Mouse (Mus musculus) stomach, postnatal 0 days (tissue): ENCODE results near the gene Ephb4. TPM values are rescaled to one million over a fixed set of nuclear protein-coding genes. Genes with fewer than 3 reads are reported as not detected.
A peak's percentile ranks its signal among the peaks of the same experiment; 100 is the strongest.

ENCODE experiments used
- ATAC-seq: fragments of 200-750 bp; cut with Nextera tagmentation; 2 replicates; pipeline ENCODE4 v1.8.0; 2017; ENCODE audit not compliant: low FRiP score, low TSS enrichment
- DNase-seq: peaks from one replicate; pipeline ENCODE4 v3.0.0-alpha.2; 2016; ENCODE audit warnings: low spot score
- H3K27ac ChIP-seq: fragments of 300-500 bp; sonication (generic); replicated peaks from 2 replicates; pipeline ENCODE4 v1.5.1; 2014; ENCODE audit warnings: mild to moderate bottlenecking, control low read depth
- H3K27me3 ChIP-seq: fragments of 300-500 bp; sonication (generic); 2 replicates; pipeline ENCODE4 v1.6.1; 2014; ENCODE audit warnings: low read length; ENCODE audit not compliant: control insufficient read depth, insufficient read depth
- H3K36me3 ChIP-seq: fragments of 300-500 bp; sonication (generic); 2 replicates; pipeline ENCODE4 v1.6.1; 2014; ENCODE audit warnings: low read length, mixed read lengths; ENCODE audit not compliant: control insufficient read depth, insufficient read depth
- H3K4me1 ChIP-seq: fragments of 300-500 bp; sonication (generic); replicated peaks from 2 replicates; pipeline ENCODE4 v1.6.1; 2014; ENCODE audit warnings: antibody characterized with exemption; ENCODE audit not compliant: control insufficient read depth, insufficient read depth
- H3K4me2 ChIP-seq: fragments of 300-500 bp; sonication (generic); replicated peaks from 2 replicates; pipeline ENCODE4 v1.6.1; 2014; ENCODE audit warnings: low read depth, mild to moderate bottlenecking, control low read depth, moderate library complexity
- H3K4me3 ChIP-seq: fragments of 300-500 bp; sonication (generic); 2 replicates; pipeline ENCODE4 v1.5.1; 2014; ENCODE audit warnings: low read depth, low read length, control low read depth
- H3K9ac ChIP-seq: fragments of 300-500 bp; sonication (generic); 2 replicates; pipeline ENCODE4 v1.6.1; 2014; ENCODE audit warnings: mild to moderate bottlenecking, low read length, control low read depth, mixed read lengths
- H3K9me3 ChIP-seq: fragments of 300-500 bp; sonication (generic); 2 replicates; pipeline ENCODE4 v1.6.1; 2016; ENCODE audit warnings: low read length; ENCODE audit not compliant: control insufficient read depth
- CTCF ChIP-seq: IDR thresholded peaks from 2 replicates; pipeline ENCODE4 v1.5.1; 2016; ENCODE audit warnings: antibody characterized with exemption, low read depth, mild to moderate bottlenecking, moderate library complexity
- EP300 ChIP-seq: optimal IDR thresholded peaks from 2 replicates; pipeline ENCODE3; 2016; ENCODE audit warnings: antibody characterized with exemption
- WGBS: fragments of 180-500 bp; shearing (Covaris S2); extraction: QIAGEN DNeasy Blood & Tissue Kit; methylation state at CpG from one replicate; pipeline ENCODE4 v1.1.7; 2014; 5-methylcytosine and 5-hydroxymethylcytosine counted together
- polyA plus RNA-seq: library from polyadenylated mRNA; unstranded; fragments of >200 nt; fragmentation: Nextera tagmentation; extraction: Ambion mirVana; gene quantifications from 2 replicates; pipeline ENCODE4 v1.2.1, GENCODE M21; 2015

Ephb4 gene
- polyA plus RNA-seq, result 12.1 and 13.9 TPM in 2 replicates

DNA sequence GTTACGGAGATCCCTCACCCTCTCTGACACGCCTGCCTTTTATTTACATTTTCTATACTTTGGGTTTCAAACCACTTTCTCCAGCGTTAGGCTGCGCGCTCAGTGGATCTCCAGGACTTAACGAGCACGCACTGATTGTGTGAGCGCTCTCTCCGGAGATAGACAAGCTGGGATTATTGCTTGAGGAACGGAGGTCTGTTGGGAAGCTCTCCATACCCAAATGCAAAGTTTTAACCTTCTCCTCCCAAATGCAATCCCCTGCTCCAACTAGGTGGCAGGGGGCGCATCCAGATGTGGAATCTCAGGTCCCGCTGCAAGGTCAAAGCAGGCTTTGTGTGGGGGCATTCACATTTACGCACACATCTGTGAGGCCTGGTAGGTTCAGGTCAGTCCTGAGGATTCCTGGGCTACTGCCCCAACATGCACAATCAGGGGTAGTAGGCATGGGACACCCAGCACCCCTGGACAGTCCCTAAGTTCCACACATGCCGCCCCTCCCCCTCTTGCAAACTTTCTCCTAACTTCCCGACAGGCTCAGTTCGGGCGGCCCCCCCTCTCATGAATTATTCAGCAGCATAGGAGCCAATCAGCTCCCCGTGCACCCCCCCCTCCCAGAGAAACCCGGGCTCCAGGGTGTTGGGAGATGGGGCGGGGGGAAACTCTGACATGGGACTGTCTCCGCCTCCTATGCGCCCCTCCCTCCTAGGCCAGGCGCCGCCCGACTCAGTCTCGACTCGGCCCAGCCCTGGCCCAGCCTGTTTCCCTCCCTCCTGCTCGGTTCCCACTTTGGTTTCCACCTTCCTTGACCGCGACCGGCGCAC lies at the start of gene Ephb4:
Ephb4 (plus strand) TSS at position 726 of the 821 bp plus-strand sequence.
- TF ChIP-seq CTCF (peak; percentile 52), EP300 (peak; percentile 45)
- Histone ChIP-seq H3K9ac (peak within 1 kb of the TSS; percentile 88), H3K36me3 (peaks cover 4% of the 10 kb centered on the region), H3K9me3 (no peaks in the 10 kb centered on the region), H3K27ac (peak within 1 kb of the TSS; percentile 96), H3K4me3 (peak within 1 kb of the TSS; percentile 81), H3K4me1 (peaks cover 5% of the 10 kb centered on the region; the same call in 1 of the 2 replicates), H3K4me2 (peak within 1 kb of the TSS; percentile 91), H3K27me3 (no peaks in the 10 kb centered on the region)
- peak; percentile 92 for DNase-seq
- ATAC-seq, result peak; percentile 93
- under 1% methylated on average over 26 of the region's 32 CpGs for WGBS

DNA sequence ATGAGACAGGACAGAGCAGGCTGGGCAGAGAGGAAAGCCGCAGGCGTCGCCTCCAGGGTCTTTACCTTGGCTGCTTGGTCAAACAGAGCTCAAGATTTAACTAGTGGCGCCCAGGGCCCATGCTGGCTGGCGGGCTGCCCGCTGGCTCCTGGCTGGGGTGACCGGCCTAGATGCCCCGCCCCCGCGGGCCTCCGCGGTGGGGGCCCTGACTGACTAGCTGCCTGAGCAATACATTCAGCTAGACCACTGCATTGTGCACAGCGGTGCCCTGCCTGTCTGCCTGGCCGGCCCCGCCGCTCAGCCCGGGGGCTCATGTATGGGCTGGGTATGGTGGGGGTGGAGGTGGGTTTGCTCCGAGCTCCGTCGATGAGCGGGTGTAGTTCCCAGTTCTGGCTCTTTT lies 48.7 kb upstream of the Ephb4 start:
- H3K36me3 ChIP-seq, result peaks cover 43% of the 10 kb centered on the region
- DNase-seq (peak; percentile 85), ATAC-seq (peak; percentile 35)
- H3K27me3 ChIP-seq, result no peaks in the 10 kb centered on the region
- no peak for TF ChIP-seq EP300
- TF ChIP-seq CTCF, result no peak
- H3K9me3 ChIP-seq, result no peaks in the 10 kb centered on the region
- H3K4me2 ChIP-seq, result no peak overlapping the region
- no peak overlapping the region for H3K4me3 ChIP-seq
- H3K4me1 ChIP-seq, result no peaks in the 10 kb centered on the region; the same call in 1 of the 2 replicates
- no peak overlapping the region for H3K9ac ChIP-seq
- WGBS, result 64% methylated on average over 21 of the region's 21 CpGs
- no peak overlapping the region for H3K27ac ChIP-seq

DNA sequence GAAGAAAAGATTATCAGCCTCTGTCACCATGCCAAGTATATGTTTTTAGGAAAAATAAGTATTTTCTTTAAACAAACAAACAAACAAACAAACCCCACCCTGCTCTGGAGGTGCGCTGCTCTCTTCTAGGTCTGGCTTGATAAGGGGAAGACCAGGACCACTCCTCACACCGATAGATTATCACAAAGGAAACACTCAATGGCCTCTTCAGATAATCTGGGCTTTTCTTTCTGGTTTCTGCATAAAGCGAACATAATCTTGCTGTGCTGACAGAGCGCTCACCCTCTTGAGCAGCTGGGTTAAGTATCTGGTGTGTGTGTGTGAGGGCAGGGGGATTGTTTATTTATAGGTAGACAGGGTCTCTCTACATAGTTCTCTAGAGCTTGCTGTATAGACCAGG lies 46.3 kb upstream of the Ephb4 start:
- H3K4me2 ChIP-seq, result no peak overlapping the region
- 72% methylated on average over 4 of the region's 4 CpGs for WGBS
- no peaks in the 10 kb centered on the region; the same call in none of the 2 replicates for H3K4me1 ChIP-seq
- no peak overlapping the region for H3K27ac ChIP-seq
- TF ChIP-seq EP300 (no peak), CTCF (no peak)
- ATAC-seq, result no peak
- H3K4me3 ChIP-seq, result no peak overlapping the region
- no peaks in the 10 kb centered on the region for H3K9me3 ChIP-seq
- H3K36me3 ChIP-seq, result peaks cover 26% of the 10 kb centered on the region
- DNase-seq, result no peak
- no peaks in the 10 kb centered on the region for H3K27me3 ChIP-seq
- H3K9ac ChIP-seq, result no peak overlapping the region

DNA sequence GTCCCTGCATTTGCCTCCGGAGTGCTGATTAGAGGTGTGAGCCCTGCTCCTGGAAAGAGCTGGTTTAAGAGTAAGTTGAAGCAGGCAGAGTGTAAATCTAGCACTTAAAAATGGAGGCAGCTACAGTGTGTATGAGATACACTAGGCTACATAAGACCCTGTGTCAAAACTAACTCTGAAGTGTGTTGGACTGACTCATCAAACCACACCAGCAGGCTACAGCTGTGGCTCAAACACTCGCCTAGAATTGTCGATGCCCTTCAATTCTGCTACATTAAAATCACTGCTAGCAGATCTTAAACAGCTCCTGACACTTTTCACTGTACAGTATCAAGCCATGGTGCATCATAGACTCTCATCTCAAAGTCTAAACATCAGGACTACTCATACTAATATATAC lies 45.7 kb upstream of the Ephb4 start:
- H3K4me2 ChIP-seq, result no peak overlapping the region
- no peak for ATAC-seq
- H3K4me1 ChIP-seq, result no peaks in the 10 kb centered on the region; the same call in none of the 2 replicates
- peaks cover 26% of the 10 kb centered on the region for H3K36me3 ChIP-seq
- no peak overlapping the region for H3K4me3 ChIP-seq
- no peak for DNase-seq
- peak overlapping the region; percentile 13; the same call in 1 of the 2 replicates for H3K9ac ChIP-seq
- H3K27ac ChIP-seq, result no peak overlapping the region
- no peaks in the 10 kb centered on the region for H3K27me3 ChIP-seq
- 46% methylated on average over 3 of the region's 3 CpGs for WGBS
- no peak for TF ChIP-seq EP300
- TF ChIP-seq CTCF, result no peak
- H3K9me3 ChIP-seq, result no peaks in the 10 kb centered on the region

DNA sequence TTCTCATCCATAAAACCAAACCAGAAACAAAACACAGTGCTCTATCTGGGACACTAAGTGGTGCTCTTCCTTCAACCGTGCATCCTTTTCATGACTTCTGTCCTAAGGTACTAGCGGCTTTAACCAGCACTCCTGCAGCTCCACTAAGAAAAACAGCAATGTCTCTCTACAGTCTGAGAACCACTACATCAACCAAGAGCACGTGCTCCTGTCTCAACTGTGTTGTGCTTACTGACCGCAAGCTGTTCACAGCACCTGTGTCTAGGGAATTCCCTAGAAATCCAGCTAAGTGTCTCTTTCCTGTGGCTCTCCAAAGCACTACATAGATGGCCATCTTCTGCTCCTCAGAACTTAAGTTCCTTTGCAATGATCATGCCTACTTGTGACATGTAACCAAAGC lies 45.1 kb upstream of the Ephb4 start:
- DNase-seq, result no peak
- peak overlapping the region; percentile 13; the same call in 1 of the 2 replicates for H3K9ac ChIP-seq
- H3K36me3 ChIP-seq, result peaks cover 24% of the 10 kb centered on the region
- H3K4me3 ChIP-seq, result no peak overlapping the region
- ATAC-seq, result no peak
- H3K9me3 ChIP-seq, result no peaks in the 10 kb centered on the region
- 44% methylated on average over 4 of the region's 4 CpGs for WGBS
- TF ChIP-seq EP300, result no peak
- TF ChIP-seq CTCF, result no peak
- H3K27ac ChIP-seq, result no peak overlapping the region
- H3K27me3 ChIP-seq, result no peaks in the 10 kb centered on the region
- H3K4me1 ChIP-seq, result no peaks in the 10 kb centered on the region; the same call in none of the 2 replicates
- H3K4me2 ChIP-seq, result no peak overlapping the region

DNA sequence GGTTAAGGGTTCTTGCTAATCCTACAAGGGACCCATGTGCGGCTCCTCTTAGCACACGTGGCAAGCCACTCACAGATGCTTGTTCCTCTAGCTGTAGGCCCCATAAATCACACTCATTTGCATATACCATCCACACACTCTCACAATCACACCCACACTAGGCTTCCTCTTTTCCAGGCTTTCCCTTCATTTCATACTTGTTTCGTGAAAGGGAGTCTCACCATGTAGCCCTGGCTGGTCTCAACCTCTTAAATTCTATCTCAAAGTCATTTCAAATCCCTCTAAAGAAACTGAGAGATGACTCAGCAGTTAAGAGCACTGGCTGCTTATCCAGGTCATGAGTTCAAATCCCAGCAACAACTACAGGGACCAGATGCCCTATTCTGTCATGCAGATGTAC lies 44.1 kb upstream of the Ephb4 start:
- DNase-seq (no peak), ATAC-seq (no peak)
- TF ChIP-seq EP300 (no peak), CTCF (no peak)
- Histone ChIP-seq H3K4me1 (no peaks in the 10 kb centered on the region; the same call in none of the 2 replicates), H3K4me3 (peak overlapping the region; percentile 96; the same call in 1 of the 2 replicates), H3K9me3 (no peaks in the 10 kb centered on the region), H3K27me3 (no peaks in the 10 kb centered on the region), H3K9ac (peak overlapping the region; percentile 1; the same call in 1 of the 2 replicates), H3K4me2 (peak overlapping the region; percentile 64), H3K27ac (no peak overlapping the region), H3K36me3 (peaks cover 23% of the 10 kb centered on the region)
- WGBS, result 52% methylated on average over 3 of the region's 3 CpGs
